Mouse (Mus musculus) forebrain, embryonic 16.5 days (tissue): ENCODE data around the gene Sept5. TPM values are rescaled to one million over a fixed set of nuclear protein-coding genes. Genes with fewer than 3 reads are reported as not detected.

Experiments
- polyA plus RNA-seq: library from polyadenylated mRNA; unstranded; fragments of >200 nt; fragmentation: Nextera tagmentation; extraction: Ambion mirVana; gene quantifications from 2 replicates; pipeline ENCODE4 v1.2.1, GENCODE M21; 2015

Sept5 gene
- polyA plus RNA-seq, 1 experiment from 2014 or later: 228 TPM

Other genes with a start within 250 kb of the Sept5 start
- gene Txnrd2, start 203.6 kb downstream of the Sept5 start, polyA plus RNA-seq: 24.0 and 27.8 TPM in 2 replicates
- 88.8 and 98.1 TPM in 2 replicates for gene Comt, start 203.1 kb downstream of the Sept5 start, polyA plus RNA-seq
- 14.1 and 14.6 TPM in 2 replicates for gene Gnb1l, start 131.2 kb downstream of the Sept5 start, polyA plus RNA-seq
- gene Rtl10, start 131.1 kb downstream of the Sept5 start, polyA plus RNA-seq: 2.4 and 3.4 TPM in 2 replicates
- gene Tbx1, start 39.3 kb downstream of the Sept5 start, polyA plus RNA-seq: 0.28 and 0.56 TPM in 2 replicates
- 8.0 and 9.5 TPM in 2 replicates for gene Gp1bb, start 7.6 kb downstream of the Sept5 start, polyA plus RNA-seq
- gene Gm49601, start 3.5 kb downstream of the Sept5 start, polyA plus RNA-seq: 16.9 and 23.4 TPM in 2 replicates
- gene Cldn5, start 146.9 kb upstream of the Sept5 start, polyA plus RNA-seq: 90.7 and 106 TPM in 2 replicates
- 115 and 130 TPM in 2 replicates for gene Ufd1, start 181.8 kb upstream of the Sept5 start, polyA plus RNA-seq
- gene Cdc45, start 182.0 kb upstream of the Sept5 start, polyA plus RNA-seq: 21.1 and 23.7 TPM in 2 replicates
- 27.8 and 32.5 TPM in 2 replicates for gene 2510002D24Rik, start 206.6 kb upstream of the Sept5 start, polyA plus RNA-seq
- gene Gm28539, start 206.6 kb upstream of the Sept5 start, polyA plus RNA-seq: not detected in 2 replicates
- gene Mrpl40, start 246.9 kb upstream of the Sept5 start, polyA plus RNA-seq: 60.5 and 71.3 TPM in 2 replicates
- gene Hira, start 247.1 kb upstream of the Sept5 start, polyA plus RNA-seq: 20.2 and 23.1 TPM in 2 replicates